8 mouse cellular contexts compared by ENCODE assay signal in the genomic region with DNA sequence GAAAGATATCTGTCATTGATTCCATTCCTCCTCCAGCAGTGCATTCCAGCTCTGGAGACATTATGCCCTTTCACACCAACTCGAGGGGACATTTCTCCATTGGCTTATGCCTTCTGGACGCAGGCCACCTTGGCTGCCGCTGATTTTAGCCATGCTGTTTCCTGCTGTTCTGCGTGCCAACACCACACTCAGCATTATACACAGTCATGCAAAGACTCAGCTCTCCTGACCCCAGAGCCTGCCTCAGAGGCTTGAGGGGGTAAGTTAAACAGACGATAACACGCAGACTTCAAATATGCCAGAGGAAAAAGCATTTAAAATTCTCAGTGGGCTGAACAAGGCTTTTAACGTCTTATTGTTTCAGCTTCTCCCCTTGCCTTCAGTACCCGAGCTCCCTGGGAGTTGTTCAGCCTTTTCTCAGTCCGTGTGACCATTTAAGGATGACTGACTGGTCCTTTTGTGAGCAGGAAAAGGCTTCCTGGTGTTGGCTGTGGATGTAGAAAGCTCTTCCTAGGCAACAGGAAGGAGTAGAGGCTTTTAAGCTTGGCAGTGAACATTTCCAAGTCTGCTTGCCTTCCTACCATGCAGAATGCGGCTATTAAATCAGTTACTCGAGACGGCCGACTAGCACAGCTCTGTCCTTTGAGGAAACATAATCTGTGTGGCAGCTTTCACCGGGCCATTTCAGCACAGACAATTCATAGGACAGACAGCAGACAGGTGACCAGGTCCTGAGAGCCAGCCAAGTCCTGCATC. TPM values are rescaled to one million over a fixed set of nuclear protein-coding genes. Genes with fewer than 3 reads are reported as not detected.
A peak's percentile ranks its signal among the peaks of the same experiment; 100 is the strongest.
DNase-seq lines count a peak whose midpoint lies in the region; ATAC-seq and TF ChIP-seq lines count a peak whose summit lies in the region.

No protein-coding gene starts in this region.

- 44% methylated on average over 14 of the region's 14 CpGs for WGBS in intestine, embryonic 15.5 days
- 40% methylated on average over 14 of the region's 14 CpGs for WGBS in intestine, embryonic 16.5 days
- 10% methylated on average over 14 of the region's 14 CpGs for WGBS in kidney, adult 2 months

- H3K9me3 ChIP-seq in intestine, embryonic 15.5 days, result no peaks in the 10 kb centered on the region
- no peaks in the 10 kb centered on the region for H3K9me3 ChIP-seq in intestine, embryonic 16.5 days (ENCODE audit: control insufficient read depth, low read length)

- peak; percentile 87 to 90 for DNase-seq in cerebellum, postnatal 10 days
- peak; percentile 45 to 55 for DNase-seq in gastrocnemius, postnatal 36 days
- DNase-seq in kidney, adult 2 months, result peak; percentile 67
- peak; percentile 19 for DNase-seq in mesoderm, embryonic 11.5 days (ENCODE audit: low read depth, low spot score)
- no peak for DNase-seq in T-cell, adult 2 months (ENCODE audit: low spot score)
- no peak for DNase-seq in left cerebral cortex, adult 8-10 months (ENCODE audit: low spot score in 2 of 2)

- no peak overlapping the region for H3K4me2 ChIP-seq in intestine, embryonic 15.5 days (replicated peaks)
- H3K4me2 ChIP-seq in intestine, embryonic 16.5 days (ENCODE audit: low read depth, low read length), result no peak overlapping the region

- no peak for ATAC-seq in intestine, embryonic 15.5 days
- no peak for ATAC-seq in intestine, embryonic 16.5 days

- 0 out of 2 replicates have a peak, but pooled peaks cover 6% of the 10 kb centered on the region for H3K4me1 ChIP-seq in intestine, embryonic 15.5 days (replicated peaks)
- H3K4me1 ChIP-seq in intestine, embryonic 16.5 days (ENCODE audit: control insufficient read depth, insufficient read depth, low read length), result peaks cover 3% of the 10 kb centered on the region; the same call in 1 of the 2 replicates
- H3K4me1 ChIP-seq in kidney, adult 2 months (ENCODE audit: control insufficient read depth, insufficient read depth, low read length), result 0 out of 2 replicates have a peak, but pooled peaks cover 5% of the 10 kb centered on the region

- TF ChIP-seq POLR2A in kidney, adult 2 months (IDR thresholded peaks at IDR 0.05; ENCODE audit: low read depth, low read length), result no peak

- H3K27me3 ChIP-seq in intestine, embryonic 15.5 days (replicated peaks), result no peaks in the 10 kb centered on the region
- no peaks in the 10 kb centered on the region for H3K27me3 ChIP-seq in intestine, embryonic 16.5 days (replicated peaks; ENCODE audit: control insufficient read depth, insufficient read depth, low read length)
- no peaks in the 10 kb centered on the region for H3K27me3 ChIP-seq in kidney, adult 2 months (replicated peaks; ENCODE audit: control insufficient read depth, insufficient read depth, low read length)

- no peak overlapping the region for H3K9ac ChIP-seq in intestine, embryonic 15.5 days
- no peak overlapping the region for H3K9ac ChIP-seq in intestine, embryonic 16.5 days (ENCODE audit: low read depth, low read length)

- no peak overlapping the region for H3K4me3 ChIP-seq in intestine, embryonic 15.5 days (replicated peaks)
- no peak overlapping the region for H3K4me3 ChIP-seq in intestine, embryonic 16.5 days (ENCODE audit: low read length)
- H3K4me3 ChIP-seq in kidney, adult 2 months (ENCODE audit: insufficient read depth, low read depth, low read length), result no peak overlapping the region

- H3K27ac ChIP-seq in intestine, embryonic 15.5 days, result peak overlapping the region; percentile 32; the same call in 1 of the 2 replicates
- no peak overlapping the region for H3K27ac ChIP-seq in intestine, embryonic 16.5 days (ENCODE audit: low read length)
- H3K27ac ChIP-seq in kidney, adult 2 months (ENCODE audit: insufficient read depth, low read depth, low read length), result peak overlapping the region; percentile 21; the same call in 1 of the 2 replicates

- no peak for TF ChIP-seq CTCF in kidney, adult 2 months (conservative IDR thresholded peaks at IDR 0.05; ENCODE audit: insufficient read depth, insufficient read length, low read depth, low read length)

- no peaks in the 10 kb centered on the region for H3K36me3 ChIP-seq in intestine, embryonic 15.5 days
- H3K36me3 ChIP-seq in intestine, embryonic 16.5 days (ENCODE audit: control insufficient read depth, insufficient read depth, low read length), result no peaks in the 10 kb centered on the region
- H3K36me3 ChIP-seq in kidney, adult 2 months (ENCODE audit: control insufficient read depth, insufficient read depth, low read length), result no peaks in the 10 kb centered on the region

- intact Hi-C loops in gastrocnemius, postnatal 36 days (cut with DNase I), result no loop called here

RNA-seq across cellular contexts. Expression of a gene that starts 59.8 kb away (rescaled TPM):
- polyA plus RNA-seq in intestine, embryonic 15.5 days (2015; fragmentation: Nextera tagmentation; extraction: Ambion mirVana), result 1.8 and 2.2 TPM in 2 replicates
- 1.3 and 1.9 TPM in 2 replicates for polyA plus RNA-seq in intestine, embryonic 16.5 days (2015; fragmentation: Nextera tagmentation; extraction: Ambion mirVana)
- under 1 TPM; 0.38 to 0.42 TPM for total RNA-seq in gastrocnemius, postnatal 36 days (2021)
- polyA plus RNA-seq in kidney, adult 2 months (2012; rRNA removed), result 0.27 and 0.41 TPM in 2 replicates
- 100 to 1,000 TPM; 152 to 174 (median 163) TPM for total RNA-seq in left cerebral cortex, adult 8-10 months (2022)

Comparison
In these comparisons a context has a peak if more than half of its experiments do, and no peak if none do; other contexts are left out.
1. DNase-seq: peak in cerebellum, postnatal 10 days (2 of 2), gastrocnemius, postnatal 36 days (2 of 2), kidney, adult 2 months (single experiment) and mesoderm, embryonic 11.5 days (single experiment); none in T-cell, adult 2 months (single experiment) and left cerebral cortex, adult 8-10 months (0 of 2).